Mouse (Mus musculus) kidney, adult 2 months (tissue): ENCODE measurements at regions not wholly inside any gene's neighbourhood (a gene's known extent, or its start where the extent isn't known, plus 50 kb on each side); places are given as distances from the start of the nearest gene placed in this dataset.

Experiments used
- CTCF ChIP-seq: fragments of 200-500 bp; conservative IDR thresholded peaks from 2 replicates; pipeline ENCODE4 v1.5.1; 2011; ENCODE audit warnings: low read depth, mild to moderate bottlenecking, control low read depth, low read length, moderate library complexity, mixed read lengths; ENCODE audit not compliant: insufficient read depth, insufficient read length
- POLR2A ChIP-seq: fragments of 200-500 bp; IDR thresholded peaks from one replicate; pipeline ENCODE4 v1.6.1; 2011; ENCODE audit warnings: low read depth, low read length, control low read depth

DNA sequence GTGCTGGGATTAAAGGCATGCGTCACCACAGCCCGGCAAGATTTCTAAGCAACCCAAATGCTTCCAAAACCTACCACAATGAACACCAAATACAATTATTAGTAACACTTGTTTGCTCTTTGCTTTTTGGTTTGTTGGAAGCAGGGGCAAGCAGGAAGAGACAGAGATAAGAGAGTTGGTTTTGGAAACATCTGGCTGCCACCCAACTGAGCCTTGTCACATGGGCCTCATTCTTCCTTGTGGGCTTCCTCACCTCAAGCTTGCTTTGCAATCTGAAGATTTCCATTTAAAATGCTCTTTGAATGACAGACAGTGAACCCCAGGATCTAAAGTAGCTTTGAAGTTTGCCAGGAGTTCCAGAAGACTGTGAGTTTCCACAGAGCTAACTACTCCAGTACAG lies 60.6 kb upstream of the Tle4 start:
- TF ChIP-seq POLR2A, result no peak
- TF ChIP-seq CTCF, result no peak
